Mouse (Mus musculus) limb, embryonic 11.5 days (tissue): ENCODE data around the gene Fzd5. TPM values are rescaled to one million over a fixed set of nuclear protein-coding genes. Genes with fewer than 3 reads are reported as not detected.
A peak's percentile ranks its signal among the peaks of the same experiment; 100 is the strongest.

Experiments
- ATAC-seq: fragments of 200-750 bp; cut with Nextera tagmentation; 2 replicates; pipeline ENCODE4 v1.8.0; 2017; ENCODE audit warnings: low read depth; ENCODE audit not compliant: insufficient number of reproducible peaks, low FRiP score, low TSS enrichment
- DNase-seq: peaks from one replicate; pipeline ENCODE4 v3.0.0-alpha.2; 2015; ENCODE audit warnings: low spot score
- H3K27ac ChIP-seq: fragments of 300-500 bp; sonication (generic); replicated peaks from 2 replicates; pipeline ENCODE4 v1.5.1; 2014; ENCODE audit warnings: low read depth, mild to moderate bottlenecking, low read length
- H3K27me3 ChIP-seq: fragments of 300-500 bp; sonication (generic); 2 replicates; pipeline ENCODE4 v1.6.1; 2014; ENCODE audit warnings: mild to moderate bottlenecking, low read length, mixed read lengths; ENCODE audit not compliant: control insufficient read depth, insufficient read depth
- H3K36me3 ChIP-seq: fragments of 300-500 bp; sonication (generic); 2 replicates; pipeline ENCODE4 v1.6.1; 2014; ENCODE audit warnings: mild to moderate bottlenecking, low read length, moderate library complexity, mixed read lengths; ENCODE audit not compliant: control insufficient read depth, insufficient read depth
- H3K4me1 ChIP-seq: fragments of 300-500 bp; sonication (generic); 2 replicates; pipeline ENCODE4 v1.6.1; 2014; ENCODE audit warnings: low read length, mixed read lengths; ENCODE audit not compliant: control insufficient read depth, insufficient read depth
- H3K4me2 ChIP-seq: fragments of 300-500 bp; sonication (generic); 2 replicates; pipeline ENCODE4 v1.6.1; 2014; ENCODE audit warnings: low read depth, mild to moderate bottlenecking, moderate library complexity; ENCODE audit not compliant: severe bottlenecking
- H3K4me3 ChIP-seq: fragments of 300-500 bp; sonication (generic); 2 replicates; pipeline ENCODE4 v1.5.1; 2014; ENCODE audit warnings: low read depth, low read length
- H3K9ac ChIP-seq: fragments of 300-500 bp; sonication (generic); 2 replicates; pipeline ENCODE4 v1.6.1; 2014; ENCODE audit warnings: mild to moderate bottlenecking, low read length
- H3K9me3 ChIP-seq: fragments of 300-500 bp; sonication (generic); 2 replicates; pipeline ENCODE4 v1.6.1; 2016; ENCODE audit warnings: low read length; ENCODE audit not compliant: control insufficient read depth
- WGBS: fragments of 180-500 bp; shearing (Covaris S2); extraction: QIAGEN DNeasy Blood & Tissue Kit; methylation state at CpG from one replicate; pipeline ENCODE4 v1.1.7; 2014; 5-methylcytosine and 5-hydroxymethylcytosine counted together
- polyA plus RNA-seq: library from polyadenylated mRNA; unstranded; fragments of >200 nt; fragmentation: Nextera tagmentation; extraction: Ambion mirVana; gene quantifications from 2 replicates; pipeline ENCODE4 v1.2.1, GENCODE M21; 2014

The Fzd5 gene
- polyA plus RNA-seq, 1 experiment from 2014 or later: 0.73 TPM

DNA sequence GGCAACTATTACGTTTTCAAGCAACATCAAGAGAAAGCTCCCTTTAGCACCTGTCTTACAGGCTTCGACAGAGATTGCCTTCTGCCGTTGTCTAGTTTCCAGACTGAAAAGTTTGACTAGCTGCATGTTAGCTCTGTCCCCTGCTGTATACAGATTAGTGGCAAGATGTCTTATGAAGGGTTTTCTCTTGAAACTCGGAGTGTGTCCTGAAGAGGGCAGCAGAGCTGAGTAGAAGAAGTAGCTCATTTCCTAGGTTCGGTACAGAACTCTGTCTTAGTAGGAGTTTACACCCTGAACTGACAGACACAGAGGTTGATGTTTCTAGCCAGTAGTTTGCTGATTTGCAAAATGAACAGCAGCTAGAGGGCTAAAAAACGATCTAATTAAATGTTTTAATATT lies 32.3 kb downstream of the Fzd5 start:
- Histone ChIP-seq H3K27me3 (no peaks in the 10 kb centered on the region), H3K36me3 (no peaks in the 10 kb centered on the region), H3K4me1 (no peaks in the 10 kb centered on the region), H3K9me3 (no peaks in the 10 kb centered on the region), H3K4me3 (no peak overlapping the region), H3K9ac (no peak overlapping the region), H3K27ac (no peak overlapping the region), H3K4me2 (no peak overlapping the region)
- WGBS: 48% methylated on average over 6 of the region's 6 CpGs
- ATAC-seq (no peak), DNase-seq (peak; percentile 64)

DNA sequence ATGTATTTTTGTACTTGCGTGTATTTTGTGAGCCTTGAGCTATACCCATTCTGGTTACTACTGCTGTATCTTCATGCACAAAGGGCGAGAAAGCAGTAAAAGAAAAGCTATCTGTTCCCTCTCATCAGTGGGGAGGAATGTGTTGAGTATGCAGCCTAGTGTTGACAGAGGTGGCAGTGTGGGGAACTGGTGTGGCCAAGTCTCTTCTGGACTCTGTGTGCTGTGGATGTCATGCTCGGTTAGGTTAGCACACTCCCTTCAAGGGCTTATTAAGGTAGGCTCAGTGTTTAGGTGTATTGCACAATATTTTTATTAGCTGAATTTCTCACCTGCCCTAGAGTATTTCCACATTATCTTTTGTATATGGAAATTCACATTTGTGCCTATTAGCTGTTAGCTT lies 35.8 kb downstream of the Fzd5 start:
- no peak overlapping the region for H3K4me3 ChIP-seq
- no peak overlapping the region for H3K9ac ChIP-seq
- WGBS: 90% methylated on average over 3 of the region's 3 CpGs
- H3K4me2 ChIP-seq: no peak overlapping the region
- H3K4me1 ChIP-seq: no peaks in the 10 kb centered on the region
- ATAC-seq: no peak
- no peaks in the 10 kb centered on the region for H3K27me3 ChIP-seq
- DNase-seq: no peak
- no peaks in the 10 kb centered on the region for H3K9me3 ChIP-seq
- no peaks in the 10 kb centered on the region for H3K36me3 ChIP-seq
- H3K27ac ChIP-seq: no peak overlapping the region

DNA sequence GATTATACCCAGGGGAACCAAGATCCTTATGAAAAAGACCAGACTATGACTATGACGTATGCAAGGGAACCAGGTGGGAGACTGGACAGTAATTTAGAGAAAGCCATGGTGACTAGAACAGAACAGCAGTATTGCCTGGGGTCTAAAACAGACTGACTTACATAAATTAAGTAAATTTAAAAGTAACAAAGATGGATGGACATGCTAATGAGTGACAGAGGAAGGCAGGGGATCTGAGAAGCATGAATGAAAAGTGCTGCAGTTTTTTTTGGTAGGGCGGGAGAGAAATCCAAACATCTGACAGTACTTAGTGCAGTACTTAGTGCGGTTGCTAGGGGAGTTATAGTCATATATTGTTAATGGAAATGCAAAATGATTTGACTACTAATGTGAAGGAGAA lies 42.4 kb downstream of the Fzd5 start:
- Histone ChIP-seq H3K9me3 (no peaks in the 10 kb centered on the region), H3K4me3 (no peak overlapping the region), H3K4me2 (no peak overlapping the region), H3K36me3 (no peaks in the 10 kb centered on the region), H3K9ac (no peak overlapping the region), H3K27ac (no peak overlapping the region), H3K27me3 (no peaks in the 10 kb centered on the region), H3K4me1 (0 out of 2 replicates have a peak, but pooled peaks cover 7% of the 10 kb centered on the region)
- DNase-seq (no peak), ATAC-seq (no peak)
- WGBS: 80% methylated on average over 3 of the region's 3 CpGs

DNA sequence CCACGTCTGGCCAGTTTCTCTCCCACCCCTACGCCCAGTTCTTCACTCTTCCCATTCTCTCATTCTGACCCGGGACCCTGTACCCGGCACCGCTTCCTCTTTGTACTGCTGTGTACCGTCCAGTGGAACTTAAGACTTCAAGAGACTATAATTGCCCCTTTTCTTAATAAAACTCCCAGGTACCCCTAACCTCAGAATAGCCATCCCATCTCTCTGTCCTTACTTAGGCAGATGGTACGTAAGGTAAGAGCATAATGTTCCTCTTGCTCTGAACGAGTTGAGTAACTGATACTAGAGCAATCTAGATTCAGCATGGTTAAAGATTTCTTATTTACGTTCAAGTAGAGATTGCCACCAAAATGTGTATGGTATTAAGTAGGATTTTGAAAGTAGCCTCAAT lies 46.0 kb downstream of the Fzd5 start:
- peak overlapping the region; percentile 85 for H3K9ac ChIP-seq
- peak overlapping the region; percentile 92 for H3K4me3 ChIP-seq
- DNase-seq: no peak
- no peak for ATAC-seq
- H3K9me3 ChIP-seq: no peaks in the 10 kb centered on the region
- H3K4me2 ChIP-seq: peak overlapping the region; percentile 73
- H3K27me3 ChIP-seq: no peaks in the 10 kb centered on the region
- WGBS: 3% methylated on average over 9 of the region's 9 CpGs
- H3K4me1 ChIP-seq: peaks cover 11% of the 10 kb centered on the region; the same call in 1 of the 2 replicates
- no peaks in the 10 kb centered on the region for H3K36me3 ChIP-seq
- no peak overlapping the region for H3K27ac ChIP-seq

DNA sequence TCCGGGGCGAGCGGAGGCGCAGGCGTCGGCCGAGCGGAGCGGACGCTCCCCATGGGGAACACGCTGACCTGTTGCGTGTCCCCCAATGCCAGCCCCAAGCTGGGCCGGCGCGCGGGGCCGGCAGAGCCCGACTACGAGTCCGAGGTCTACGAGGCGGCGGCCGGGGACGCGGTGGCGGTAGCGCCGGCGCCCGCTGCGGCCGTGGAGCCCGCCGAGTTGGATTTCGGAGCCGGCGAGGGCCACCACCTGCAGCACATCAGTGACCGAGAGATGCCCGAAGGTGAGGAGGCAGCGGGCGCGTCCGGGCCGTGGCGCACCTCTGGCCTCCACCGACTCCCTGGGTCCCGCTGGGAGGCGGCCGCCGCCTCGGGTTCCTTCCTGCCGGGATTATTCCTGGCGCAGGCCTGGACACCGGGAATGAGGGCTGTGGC lies 46.4 kb downstream of the Fzd5 start:
- peak overlapping the region; percentile 92 for H3K4me3 ChIP-seq
- no peaks in the 10 kb centered on the region for H3K27me3 ChIP-seq
- WGBS: under 1% methylated on average over 55 of the region's 55 CpGs
- H3K27ac ChIP-seq: peak overlapping the region; percentile 56; the same call in 1 of the 2 replicates
- peaks cover 11% of the 10 kb centered on the region; the same call in 1 of the 2 replicates for H3K4me1 ChIP-seq
- H3K36me3 ChIP-seq: no peaks in the 10 kb centered on the region
- H3K9ac ChIP-seq: peak overlapping the region; percentile 85
- ATAC-seq: peak; percentile 3; the same call in 1 of the 2 replicates
- peak overlapping the region; percentile 73 for H3K4me2 ChIP-seq
- no peaks in the 10 kb centered on the region for H3K9me3 ChIP-seq
- peak; percentile 64 for DNase-seq

DNA sequence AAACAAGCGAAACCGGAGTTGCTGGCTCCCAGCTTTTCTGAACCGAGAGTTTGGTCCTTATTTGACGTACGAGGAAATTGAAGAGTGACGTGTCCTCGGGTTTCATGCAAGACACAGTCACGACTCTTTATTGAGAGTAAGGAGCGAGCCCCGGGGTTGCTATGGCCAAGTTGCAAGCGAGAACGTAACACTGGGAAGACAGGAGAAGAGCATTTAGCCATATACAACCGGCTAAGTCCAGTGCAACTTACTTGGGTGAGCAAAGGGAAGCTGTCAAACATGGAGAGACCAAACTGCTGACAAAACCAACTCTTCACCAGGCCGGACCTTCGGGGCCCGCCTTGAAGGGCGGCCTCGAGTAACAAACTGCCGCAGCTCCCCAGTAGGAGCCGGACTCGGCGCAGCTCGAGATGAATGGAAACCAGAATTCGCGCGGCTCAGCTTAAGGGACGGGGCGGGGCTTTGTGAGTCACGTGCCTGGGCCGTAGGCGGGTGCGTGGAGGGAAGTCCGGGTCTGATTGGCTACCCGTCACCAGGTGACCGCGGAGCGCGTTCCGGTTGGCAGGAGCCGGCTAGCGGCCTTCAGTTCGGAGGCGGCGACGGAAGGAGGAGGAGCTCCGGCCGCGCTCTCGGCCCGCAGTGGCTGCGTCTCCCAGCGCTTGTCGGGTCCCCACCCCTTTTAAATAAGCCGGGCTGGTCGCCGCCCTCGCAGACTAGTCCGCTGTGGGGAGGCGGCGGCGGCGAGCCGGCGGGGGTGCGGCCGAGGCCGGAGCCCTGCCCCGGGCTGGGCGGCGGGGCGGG lies 47.1 kb downstream of the Fzd5 start, which contains the start of gene Ccnyl1:
Ccnyl1 (plus strand) TSS at position 243 of the 801 bp plus-strand sequence.
- whole genome bisulfite sequencing: under 1% methylated on average over 67 of the region's 71 CpGs
- Histone ChIP-seq H3K4me2 (peak within 1 kb of the TSS; percentile 76), H3K27me3 (no peaks in the 10 kb centered on the region), H3K9ac (peak within 1 kb of the TSS; percentile 85), H3K27ac (peak within 1 kb of the TSS; percentile 56), H3K36me3 (no peaks in the 10 kb centered on the region), H3K9me3 (no peaks in the 10 kb centered on the region), H3K4me1 (peaks cover 11% of the 10 kb centered on the region; the same call in 1 of the 2 replicates), H3K4me3 (peak within 1 kb of the TSS; percentile 92)
- ATAC-seq (peak; percentile 99), DNase-seq (peak; percentile 97)

DNA sequence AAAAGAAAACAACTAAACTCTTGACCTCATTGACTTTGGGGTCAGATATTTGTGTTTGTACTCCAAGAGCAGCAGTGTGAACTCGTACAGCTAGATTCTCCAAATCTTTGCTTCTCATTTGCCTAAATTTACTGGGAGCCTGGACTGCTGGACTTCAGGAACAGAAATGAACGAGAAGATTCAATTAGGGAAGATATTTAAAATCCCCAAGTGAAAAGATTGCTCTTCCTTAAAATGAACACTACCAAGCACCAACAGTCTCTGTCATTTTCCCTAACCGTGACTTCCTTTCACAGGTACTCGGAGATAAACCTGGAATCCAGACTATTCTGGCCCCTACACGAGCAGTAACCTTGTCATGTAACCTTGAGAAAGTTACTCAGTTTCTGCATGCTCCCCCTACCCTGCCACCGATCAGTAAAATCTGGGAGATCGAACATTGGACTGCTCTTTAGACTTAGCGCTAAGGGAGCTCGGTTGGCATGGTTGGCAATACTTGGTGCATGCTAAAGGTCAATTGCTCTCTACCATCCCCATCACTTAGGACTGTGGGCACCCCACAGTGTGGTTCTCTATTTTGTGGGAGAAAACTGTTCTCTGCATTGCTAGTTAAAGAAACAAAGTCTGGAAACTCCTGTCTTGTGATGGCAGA lies 47.9 kb downstream of the Fzd5 start:
- H3K4me1 ChIP-seq: peaks cover 11% of the 10 kb centered on the region; the same call in 1 of the 2 replicates
- no peaks in the 10 kb centered on the region for H3K36me3 ChIP-seq
- peak overlapping the region; percentile 92 for H3K4me3 ChIP-seq
- no peak for ATAC-seq
- peak overlapping the region; percentile 76 for H3K4me2 ChIP-seq
- H3K27me3 ChIP-seq: no peaks in the 10 kb centered on the region
- peak overlapping the region; percentile 54 for H3K9ac ChIP-seq
- peak; percentile 33 for DNase-seq
- WGBS: 30% methylated on average over 9 of the region's 9 CpGs
- 0 out of 2 replicates have a peak overlapping the region, but pooled peaks have one; percentile 3 for H3K27ac ChIP-seq
- H3K9me3 ChIP-seq: no peaks in the 10 kb centered on the region

DNA sequence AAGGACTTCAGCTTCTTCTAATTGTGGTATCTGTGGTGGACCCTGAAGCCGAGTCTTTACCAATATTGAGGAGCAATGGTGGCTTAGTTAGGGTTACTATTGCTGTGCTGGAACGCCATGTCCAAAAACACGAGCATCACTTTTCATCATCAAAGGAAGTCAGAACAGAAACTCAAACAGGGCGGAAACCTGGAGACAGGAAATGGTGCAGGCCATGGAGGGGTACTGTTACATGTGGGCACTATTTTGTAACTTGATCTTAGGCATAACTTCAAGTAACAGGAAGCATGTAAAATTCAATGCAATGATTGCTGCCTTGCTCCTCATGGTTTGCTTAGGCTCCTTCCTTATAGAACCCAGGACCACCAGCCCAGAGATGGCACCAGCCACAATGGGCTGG lies 49.5 kb downstream of the Fzd5 start:
- 69% methylated on average over 4 of the region's 4 CpGs for WGBS
- no peaks in the 10 kb centered on the region for H3K9me3 ChIP-seq

More for the DNA sequence above, 49.5 kb downstream of the Fzd5 start:
- Histone ChIP-seq H3K4me1 (peaks cover 10% of the 10 kb centered on the region; the same call in 1 of the 2 replicates), H3K27me3 (no peaks in the 10 kb centered on the region), H3K4me3 (no peak overlapping the region), H3K36me3 (no peaks in the 10 kb centered on the region), H3K27ac (no peak overlapping the region), H3K4me2 (no peak overlapping the region), H3K9ac (no peak overlapping the region)
- DNase-seq (no peak), ATAC-seq (no peak)
